Mouse (Mus musculus): ENCODE results near the gene Fam20a.

- TF ChIP-seq CTCF (IDR thresholded peaks at IDR 0.05; ENCODE audit: control insufficient read depth, insufficient read depth, low read length) (no peak), POLR2A (IDR thresholded peaks at IDR 0.05; ENCODE audit: borderline replicate concordance, control insufficient read depth, low read depth, low read length) (no peak)
Observed at GRCm38 (mm10) chr11:109656232-109656631, 65.8 kb downstream of the Fam20a start.
